Mouse (Mus musculus) lung, postnatal 0 days (tissue): ENCODE results near the gene Ptpn4. TPM values are rescaled to one million over a fixed set of nuclear protein-coding genes. Genes with fewer than 3 reads are reported as not detected.

ENCODE experiments used
- ATAC-seq: fragments of 200-750 bp; cut with Nextera tagmentation; 2 replicates; pipeline ENCODE4 v1.8.0; 2017; ENCODE audit warnings: moderate library complexity
- DNase-seq: peaks from one replicate; pipeline ENCODE4 v3.0.0-alpha.2; 2016; ENCODE audit warnings: low spot score
- H3K27ac ChIP-seq: fragments of 300-500 bp; sonication (generic); 2 replicates; pipeline ENCODE4 v1.5.1; 2014; ENCODE audit warnings: antibody characterized with exemption, mild to moderate bottlenecking, low read length, mixed read lengths
- H3K27me3 ChIP-seq: fragments of 300-500 bp; sonication (generic); replicated peaks from 2 replicates; pipeline ENCODE4 v1.6.1; 2014; ENCODE audit warnings: low read length, mixed read lengths; ENCODE audit not compliant: insufficient read depth
- H3K36me3 ChIP-seq: fragments of 300-500 bp; sonication (generic); 2 replicates; pipeline ENCODE4 v1.6.1; 2014; ENCODE audit warnings: low read length, mixed read lengths; ENCODE audit not compliant: insufficient read depth
- H3K4me1 ChIP-seq: fragments of 300-500 bp; sonication (generic); 2 replicates; pipeline ENCODE4 v1.6.1; 2014; ENCODE audit warnings: antibody characterized with exemption, low read depth, low read length, mixed read lengths; ENCODE audit not compliant: insufficient read depth
- H3K4me2 ChIP-seq: fragments of 300-500 bp; sonication (generic); replicated peaks from 2 replicates; pipeline ENCODE4 v1.6.1; 2014; ENCODE audit warnings: low read depth, mild to moderate bottlenecking, low read length, moderate library complexity, mixed read lengths
- H3K4me3 ChIP-seq: fragments of 300-500 bp; sonication (generic); 2 replicates; pipeline ENCODE4 v1.5.1; 2014; ENCODE audit warnings: low read depth, low read length
- H3K9ac ChIP-seq: fragments of 300-500 bp; sonication (generic); replicated peaks from 2 replicates; pipeline ENCODE4 v1.6.1; 2014; ENCODE audit warnings: low read depth, mild to moderate bottlenecking
- H3K9me3 ChIP-seq: fragments of 300-500 bp; sonication (generic); 2 replicates; pipeline ENCODE4 v1.6.1; 2016; ENCODE audit warnings: low read length, mixed read lengths
- CTCF ChIP-seq: IDR thresholded peaks from 2 replicates; pipeline ENCODE4 v1.5.1; 2016; ENCODE audit warnings: antibody characterized with exemption, mild to moderate bottlenecking
- EP300 ChIP-seq: IDR thresholded peaks from 2 replicates; pipeline ENCODE4 v1.6.1; 2016; ENCODE audit warnings: antibody characterized with exemption, mild to moderate bottlenecking, control low read depth
- WGBS: fragments of 180-500 bp; shearing (Covaris S2); extraction: QIAGEN DNeasy Blood & Tissue Kit; methylation state at CpG from one replicate; pipeline ENCODE4 v1.1.7; 2014; 5-methylcytosine and 5-hydroxymethylcytosine counted together
- polyA plus RNA-seq: library from polyadenylated mRNA; unstranded; fragments of >200 nt; fragmentation: Nextera tagmentation; extraction: Ambion mirVana; gene quantifications from 2 replicates; pipeline ENCODE4 v1.2.1, GENCODE M21; 2015

Ptpn4 gene
- polyA plus RNA-seq, 1 experiment from 2014 or later = 4.8 TPM

DNA sequence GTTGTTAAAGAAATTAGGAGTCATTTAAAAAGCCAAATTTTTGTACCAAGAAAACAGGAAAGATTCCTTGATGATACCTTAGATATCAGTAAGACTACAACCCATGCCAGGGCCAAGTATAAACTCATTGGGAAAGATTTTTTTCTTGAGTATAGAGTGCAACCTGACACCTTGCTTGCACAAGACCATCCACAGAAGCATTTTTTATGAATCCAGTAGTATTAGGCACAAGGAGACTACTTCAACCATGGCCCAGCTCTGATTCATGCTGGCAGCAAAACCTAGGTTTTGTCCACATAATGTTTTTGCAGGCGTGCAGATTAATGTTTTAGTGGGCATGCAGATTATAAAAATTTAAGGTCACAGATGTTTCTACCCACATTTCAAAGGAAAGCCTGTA is 46.8 kb downstream of the Ptpn4 start:
- TF ChIP-seq EP300 (no peak), CTCF (no peak)

DNA sequence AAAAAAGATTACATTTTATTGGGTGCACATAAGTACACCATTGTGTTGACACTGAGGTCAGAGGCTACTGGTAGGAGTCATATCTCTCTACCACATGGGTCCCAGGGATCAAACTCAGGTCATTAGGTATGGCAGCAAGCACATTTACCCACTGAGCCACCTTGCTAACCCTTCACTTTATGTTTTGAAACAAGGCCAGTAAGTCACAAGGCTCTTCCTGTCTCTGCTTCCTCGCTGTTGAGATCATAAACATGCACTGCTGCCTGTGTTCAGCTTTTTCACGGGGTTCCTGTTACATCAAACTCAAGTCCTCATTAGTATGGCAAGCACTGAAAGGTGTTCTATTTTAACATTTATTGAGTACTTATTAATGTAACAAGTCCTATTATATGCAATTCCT is 61.5 kb downstream of the Ptpn4 start:
- Histone ChIP-seq H3K4me1 (no peaks in the 10 kb centered on the region), H3K4me2 (no peak overlapping the region), H3K9ac (no peak overlapping the region), H3K4me3 (no peak overlapping the region), H3K36me3 (no peaks in the 10 kb centered on the region), H3K27me3 (no peaks in the 10 kb centered on the region), H3K27ac (no peak overlapping the region), H3K9me3 (no peaks in the 10 kb centered on the region)
- 67% methylated on average over 2 of the region's 2 CpGs for WGBS
- DNase-seq (no peak), ATAC-seq (no peak)
- TF ChIP-seq CTCF = no peak
- no peak for TF ChIP-seq EP300

More for the DNA sequence above, 46.8 kb downstream of the Ptpn4 start:
- no peaks in the 10 kb centered on the region for H3K4me1 ChIP-seq
- ATAC-seq (no peak), DNase-seq (peak; percentile 68)
- H3K9ac ChIP-seq = no peak overlapping the region
- WGBS = 71% methylated on average over 1 of the region's 1 CpGs
- no peaks in the 10 kb centered on the region for H3K36me3 ChIP-seq
- H3K4me2 ChIP-seq = no peak overlapping the region
- no peak overlapping the region for H3K4me3 ChIP-seq
- no peaks in the 10 kb centered on the region for H3K9me3 ChIP-seq
- no peak overlapping the region for H3K27ac ChIP-seq
- no peaks in the 10 kb centered on the region for H3K27me3 ChIP-seq

DNA sequence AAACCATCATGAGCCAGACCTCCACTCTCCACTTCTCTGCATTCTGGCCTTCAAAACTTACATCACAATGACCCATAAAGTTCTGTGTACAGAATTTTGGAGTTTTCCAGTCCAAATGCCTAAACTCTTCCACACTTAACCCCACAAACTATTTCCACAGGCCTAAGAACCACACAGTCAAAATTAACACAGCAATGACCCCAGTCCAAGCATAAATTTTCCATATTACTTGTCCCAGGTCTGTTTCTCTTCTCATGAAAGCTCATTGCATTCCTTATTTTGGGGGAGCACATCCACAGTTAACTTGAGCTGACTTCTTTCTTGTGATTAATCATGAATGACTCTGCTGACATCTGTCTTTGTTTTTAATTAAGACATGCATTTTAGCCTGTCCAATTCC is 101.7 kb downstream of the Ptpn4 start:
- no peak for DNase-seq
- no peak for ATAC-seq

DNA sequence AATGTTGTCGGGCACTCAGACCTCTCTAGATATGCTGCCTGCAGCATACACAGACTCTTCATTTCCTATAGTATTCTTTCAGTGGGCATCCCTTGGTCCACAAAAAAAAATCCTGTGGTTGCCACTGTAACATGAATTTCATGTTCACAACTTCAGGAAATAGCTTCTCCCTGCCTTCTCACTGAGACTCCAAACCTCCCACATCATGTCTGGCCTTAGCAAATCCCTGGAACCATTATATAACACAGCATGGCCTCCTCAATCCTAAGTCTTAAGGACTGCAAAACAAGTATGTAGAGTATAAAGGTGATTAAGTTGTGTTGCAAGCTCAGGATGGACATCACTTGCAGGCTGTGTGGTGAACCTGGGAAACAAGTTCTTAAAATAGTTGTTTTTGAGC is 102.6 kb downstream of the Ptpn4 start:
- TF ChIP-seq CTCF (no peak), EP300 (no peak)
- Histone ChIP-seq H3K4me2 (no peak overlapping the region), H3K27me3 (no peaks in the 10 kb centered on the region), H3K4me1 (no peaks in the 10 kb centered on the region), H3K27ac (no peak overlapping the region), H3K36me3 (peaks cover 3% of the 10 kb centered on the region; the same call in 1 of the 2 replicates), H3K9ac (no peak overlapping the region), H3K9me3 (no peaks in the 10 kb centered on the region), H3K4me3 (no peak overlapping the region)
- WGBS = 96% methylated on average over 1 of the region's 1 CpGs
- DNase-seq = no peak
- ATAC-seq = no peak

More for the DNA sequence above, 101.7 kb downstream of the Ptpn4 start:
- H3K4me2 ChIP-seq = no peak overlapping the region
- no peak overlapping the region for H3K9ac ChIP-seq
- peaks cover 6% of the 10 kb centered on the region; the same call in 1 of the 2 replicates for H3K9me3 ChIP-seq
- H3K27me3 ChIP-seq = no peaks in the 10 kb centered on the region
- TF ChIP-seq CTCF (no peak), EP300 (no peak)
- peaks cover 12% of the 10 kb centered on the region; the same call in 1 of the 2 replicates for H3K36me3 ChIP-seq
- H3K4me1 ChIP-seq = no peaks in the 10 kb centered on the region
- H3K27ac ChIP-seq = no peak overlapping the region
- H3K4me3 ChIP-seq = no peak overlapping the region

DNA sequence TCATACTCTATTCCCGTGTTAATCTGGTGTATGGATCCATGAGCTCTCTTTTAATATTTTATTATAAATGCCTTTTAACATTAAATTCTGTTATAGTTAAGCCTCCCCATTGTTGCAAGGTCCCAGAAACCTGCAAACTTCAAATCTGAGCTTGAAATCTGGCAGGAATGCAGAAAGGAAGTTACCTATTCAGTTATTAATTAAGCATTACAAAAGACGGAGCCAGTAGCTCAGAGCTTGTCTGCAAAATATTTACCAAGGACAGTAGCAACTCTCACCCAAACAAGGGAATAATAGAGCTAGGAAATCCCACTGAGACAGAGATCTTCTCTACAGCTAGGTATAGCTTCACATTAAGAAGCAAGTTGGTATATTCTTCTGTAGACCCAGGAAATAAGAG is 106.2 kb downstream of the Ptpn4 start:
- no peak for ATAC-seq
- DNase-seq = no peak
- Histone ChIP-seq H3K27me3 (no peaks in the 10 kb centered on the region), H3K9me3 (no peaks in the 10 kb centered on the region), H3K27ac (no peak overlapping the region), H3K4me2 (no peak overlapping the region), H3K4me1 (no peaks in the 10 kb centered on the region), H3K4me3 (no peak overlapping the region), H3K36me3 (no peaks in the 10 kb centered on the region), H3K9ac (no peak overlapping the region)
- TF ChIP-seq EP300 (no peak), CTCF (no peak)
- 85% methylated on average over 2 of the region's 2 CpGs for WGBS

DNA sequence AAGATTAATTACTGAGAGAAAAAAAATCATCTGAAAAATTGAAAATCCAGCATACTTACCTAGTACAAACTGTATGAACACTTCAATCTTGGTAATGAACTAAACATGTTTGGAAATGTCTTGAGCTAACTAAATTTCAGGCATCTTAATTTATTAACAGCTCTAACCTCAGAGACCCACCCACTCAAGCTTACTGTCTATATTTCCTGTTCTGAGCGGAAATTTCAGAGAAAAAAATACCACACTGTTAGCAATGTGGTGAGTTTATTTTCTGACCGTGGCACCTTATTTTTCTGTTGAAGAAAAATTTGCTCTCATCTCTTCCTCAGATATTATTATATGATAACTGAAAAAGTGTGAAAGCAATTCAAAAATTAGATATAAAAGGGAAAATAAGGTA is 124.4 kb downstream of the Ptpn4 start:
- Histone ChIP-seq H3K9ac (no peak overlapping the region), H3K27me3 (no peaks in the 10 kb centered on the region), H3K27ac (no peak overlapping the region), H3K9me3 (no peaks in the 10 kb centered on the region), H3K4me1 (no peaks in the 10 kb centered on the region), H3K4me2 (no peak overlapping the region), H3K4me3 (no peak overlapping the region), H3K36me3 (no peaks in the 10 kb centered on the region)
- 60% methylated on average over 2 of the region's 2 CpGs for WGBS
- ATAC-seq (no peak), DNase-seq (no peak)
- TF ChIP-seq CTCF = no peak
- TF ChIP-seq EP300 = no peak
